Mouse (Mus musculus) spleen, postnatal 14 days (tissue): Measurements from ENCODE around the gene Farp1.

Experiments
- DNase-seq, 2 experiments: peaks; one replicate each; pipeline ENCODE4 v3.0.0; 2021 to 2022; ENCODE audit warnings: low spot score in 2 of 2

Gene Farp1

GRCm38 (mm10) chr14:121314934-121315333, 279.9 kb downstream of the Farp1 start:
- no peak for DNase-seq

- DNase-seq: no peak
Measured at GRCm38 (mm10) chr14:121316136-121316535, 281.1 kb downstream of the Farp1 start.

GRCm38 (mm10) chr14:121316631-121317311, 281.8 kb downstream of the Farp1 start:
- no peak for DNase-seq

- no peak for DNase-seq
Measured at GRCm38 (mm10) chr14:121317312-121317671, 282.3 kb downstream of the Farp1 start.

- no peak for DNase-seq
Measured at GRCm38 (mm10) chr14:121318382-121318781, 283.4 kb downstream of the Farp1 start.

- DNase-seq: no peak
Measured at GRCm38 (mm10) chr14:121322150-121322549, 287.1 kb downstream of the Farp1 start.

GRCm38 (mm10) chr14:121322641-121323040, 287.6 kb downstream of the Farp1 start:
- DNase-seq: no peak

GRCm38 (mm10) chr14:121324521-121325330, 289.7 kb downstream of the Farp1 start:
- no peak for DNase-seq

- DNase-seq: no peak
Measured at GRCm38 (mm10) chr14:121326432-121326831, 291.4 kb downstream of the Farp1 start.

GRCm38 (mm10) chr14:121328878-121329277, 293.9 kb downstream of the Farp1 start:
- no peak for DNase-seq

GRCm38 (mm10) chr14:121329401-121330089, 294.5 kb downstream of the Farp1 start:
- DNase-seq: no peak

GRCm38 (mm10) chr14:121330090-121330408, 295.0 kb downstream of the Farp1 start:
- DNase-seq: no peak
